Mouse (Mus musculus): ENCODE measurements around the gene Ptma. TPM values are rescaled to one million over a fixed set of nuclear protein-coding genes. Genes with fewer than 3 reads are reported as not detected.
A peak's percentile ranks its signal among the peaks of the same experiment; 100 is the strongest.

The Ptma gene
- polyA plus RNA-seq, 1 experiment from 2014 or later = 1,483 TPM

- WGBS (ENCODE audit: insufficient replicate concordance) = under 1% methylated on average over 73 of the region's 74 CpGs
- peaks cover 57% of the 10 kb centered on the region for H3K4me1 ChIP-seq (replicated peaks)
Observed at GRCm38 (mm10) chr1:86487295-86487907, 39.1 kb upstream of the Ptma start.

GRCm38 (mm10) chr1:86487908-86488314 is 38.6 kb upstream of the Ptma start:
- WGBS (ENCODE audit: insufficient replicate concordance) = 3% methylated on average over 20 of the region's 20 CpGs
- peak; percentile 34 for ATAC-seq (ENCODE audit: low read depth)
- DNase-seq = no peak

More at GRCm38 (mm10) chr1:86487295-86487907, 39.1 kb upstream of the Ptma start:
- ATAC-seq (ENCODE audit: low read depth) (peak; percentile 93), DNase-seq (peak; percentile 98)
- H3K4me2 ChIP-seq = peak overlapping the region; percentile 94
- peak overlapping the region; percentile 95 for H3K9ac ChIP-seq
- peak overlapping the region; percentile 84 for H3K4me3 ChIP-seq (replicated peaks)
- H3K36me3 ChIP-seq = no peaks in the 10 kb centered on the region
- H3K27ac ChIP-seq = peak overlapping the region; percentile 96
- no peaks in the 10 kb centered on the region for H3K27me3 ChIP-seq
- H3K9me3 ChIP-seq (replicated peaks) = no peaks in the 10 kb centered on the region

GRCm38 (mm10) chr1:86488326-86488725 is 38.2 kb upstream of the Ptma start:
- no peaks in the 10 kb centered on the region for H3K27me3 ChIP-seq
- peaks cover 57% of the 10 kb centered on the region for H3K4me1 ChIP-seq (replicated peaks)
- ATAC-seq (ENCODE audit: low read depth) = no peak
- WGBS (ENCODE audit: insufficient replicate concordance) = 54% methylated on average over 7 of the region's 7 CpGs
- H3K9ac ChIP-seq = peak overlapping the region; percentile 95
- peak overlapping the region; percentile 96 for H3K27ac ChIP-seq
- peak overlapping the region; percentile 94 for H3K4me2 ChIP-seq
- H3K4me3 ChIP-seq (replicated peaks) = peak overlapping the region; percentile 84
- no peaks in the 10 kb centered on the region for H3K36me3 ChIP-seq
- no peaks in the 10 kb centered on the region for H3K9me3 ChIP-seq (replicated peaks)
- no peak for DNase-seq

More at GRCm38 (mm10) chr1:86487908-86488314, 38.6 kb upstream of the Ptma start:
- H3K9me3 ChIP-seq (replicated peaks) = no peaks in the 10 kb centered on the region
- H3K4me2 ChIP-seq = peak overlapping the region; percentile 94
- peak overlapping the region; percentile 95 for H3K9ac ChIP-seq
- H3K27ac ChIP-seq = peak overlapping the region; percentile 96
- peaks cover 58% of the 10 kb centered on the region for H3K4me1 ChIP-seq (replicated peaks)
- no peaks in the 10 kb centered on the region for H3K36me3 ChIP-seq
- no peaks in the 10 kb centered on the region for H3K27me3 ChIP-seq
- peak overlapping the region; percentile 84 for H3K4me3 ChIP-seq (replicated peaks)

GRCm38 (mm10) chr1:86488774-86489173 is 37.8 kb upstream of the Ptma start:
- Histone ChIP-seq H3K27me3 (no peaks in the 10 kb centered on the region), H3K27ac (peak overlapping the region; percentile 96), H3K4me1 (replicated peaks) (peaks cover 57% of the 10 kb centered on the region), H3K4me3 (replicated peaks) (peak overlapping the region; percentile 84), H3K9me3 (replicated peaks) (no peaks in the 10 kb centered on the region), H3K9ac (peak overlapping the region; percentile 95), H3K4me2 (peak overlapping the region; percentile 94), H3K36me3 (no peaks in the 10 kb centered on the region)
- ATAC-seq (ENCODE audit: low read depth) = no peak
- no peak for DNase-seq
- 87% methylated on average over 4 of the region's 4 CpGs for WGBS (ENCODE audit: insufficient replicate concordance)

- Histone ChIP-seq H3K9me3 (replicated peaks) (no peaks in the 10 kb centered on the region), H3K36me3 (no peaks in the 10 kb centered on the region), H3K4me3 (replicated peaks) (no peak overlapping the region), H3K27me3 (no peaks in the 10 kb centered on the region), H3K4me2 (no peak overlapping the region), H3K9ac (peak overlapping the region; percentile 17), H3K27ac (peak overlapping the region; percentile 78; the same call in 1 of the 2 replicates), H3K4me1 (replicated peaks) (peaks cover 57% of the 10 kb centered on the region)
- 90% methylated on average over 4 of the region's 4 CpGs for WGBS (ENCODE audit: insufficient replicate concordance)
- ATAC-seq (ENCODE audit: low read depth) (no peak), DNase-seq (no peak)
Observed at GRCm38 (mm10) chr1:86489901-86490300, 36.6 kb upstream of the Ptma start.

- no peak for ATAC-seq (ENCODE audit: low read depth)
- Histone ChIP-seq H3K27ac (peak overlapping the region; percentile 78), H3K4me1 (replicated peaks) (peaks cover 57% of the 10 kb centered on the region), H3K9me3 (replicated peaks) (no peaks in the 10 kb centered on the region), H3K9ac (no peak overlapping the region), H3K36me3 (no peaks in the 10 kb centered on the region), H3K4me3 (replicated peaks) (no peak overlapping the region), H3K27me3 (no peaks in the 10 kb centered on the region), H3K4me2 (no peak overlapping the region)
- WGBS (ENCODE audit: insufficient replicate concordance) = 74% methylated on average over 3 of the region's 3 CpGs
- DNase-seq = no peak
Observed at GRCm38 (mm10) chr1:86490697-86491096, 35.8 kb upstream of the Ptma start.

- Histone ChIP-seq H3K36me3 (no peaks in the 10 kb centered on the region), H3K9ac (peak overlapping the region; percentile 58), H3K4me3 (replicated peaks) (no peak overlapping the region), H3K27me3 (no peaks in the 10 kb centered on the region), H3K4me1 (replicated peaks) (peaks cover 50% of the 10 kb centered on the region), H3K9me3 (replicated peaks) (no peaks in the 10 kb centered on the region), H3K27ac (peak overlapping the region; percentile 78), H3K4me2 (peak overlapping the region; percentile 5; the same call in 1 of the 2 replicates)
- WGBS (ENCODE audit: insufficient replicate concordance) = 64% methylated on average over 7 of the region's 7 CpGs
- ATAC-seq (ENCODE audit: low read depth) = no peak
- DNase-seq = no peak
Observed at GRCm38 (mm10) chr1:86491533-86492094, 34.9 kb upstream of the Ptma start.

GRCm38 (mm10) chr1:86492095-86493070 is 34.1 kb upstream of the Ptma start:
- DNase-seq (no peak), ATAC-seq (ENCODE audit: low read depth) (no peak)
- Histone ChIP-seq H3K4me3 (replicated peaks) (no peak overlapping the region), H3K27me3 (no peaks in the 10 kb centered on the region), H3K4me1 (replicated peaks) (peaks cover 52% of the 10 kb centered on the region), H3K4me2 (peak overlapping the region; percentile 5; the same call in 1 of the 2 replicates), H3K9ac (peak overlapping the region; percentile 58), H3K36me3 (no peaks in the 10 kb centered on the region), H3K9me3 (replicated peaks) (no peaks in the 10 kb centered on the region), H3K27ac (peak overlapping the region; percentile 78)
- 46% methylated on average over 9 of the region's 9 CpGs for WGBS (ENCODE audit: insufficient replicate concordance)

- ATAC-seq (ENCODE audit: low read depth) (no peak), DNase-seq (no peak)
- WGBS (ENCODE audit: insufficient replicate concordance) = 76% methylated on average over 3 of the region's 3 CpGs
- no peak overlapping the region for H3K9ac ChIP-seq
- peaks cover 58% of the 10 kb centered on the region for H3K4me1 ChIP-seq (replicated peaks)
- H3K27me3 ChIP-seq = no peaks in the 10 kb centered on the region
- no peaks in the 10 kb centered on the region for H3K36me3 ChIP-seq
- no peak overlapping the region for H3K27ac ChIP-seq
- H3K4me3 ChIP-seq (replicated peaks) = no peak overlapping the region
- H3K9me3 ChIP-seq (replicated peaks) = no peaks in the 10 kb centered on the region
- no peak overlapping the region for H3K4me2 ChIP-seq
Observed at GRCm38 (mm10) chr1:86493783-86494182, 32.7 kb upstream of the Ptma start.

- Histone ChIP-seq H3K4me2 (no peak overlapping the region), H3K9ac (no peak overlapping the region), H3K9me3 (replicated peaks) (no peaks in the 10 kb centered on the region), H3K27ac (no peak overlapping the region), H3K27me3 (no peaks in the 10 kb centered on the region), H3K4me1 (replicated peaks) (peaks cover 55% of the 10 kb centered on the region), H3K4me3 (replicated peaks) (no peak overlapping the region), H3K36me3 (no peaks in the 10 kb centered on the region)
- ATAC-seq (ENCODE audit: low read depth) (no peak), DNase-seq (no peak)
- WGBS (ENCODE audit: insufficient replicate concordance) = 79% methylated on average over 4 of the region's 4 CpGs
Observed at GRCm38 (mm10) chr1:86496340-86496739, 30.2 kb upstream of the Ptma start.

- Histone ChIP-seq H3K4me1 (replicated peaks) (peaks cover 54% of the 10 kb centered on the region), H3K36me3 (no peaks in the 10 kb centered on the region), H3K27me3 (peaks cover 3% of the 10 kb centered on the region; the same call in 1 of the 2 replicates), H3K4me2 (no peak overlapping the region), H3K27ac (peak overlapping the region; percentile 80), H3K9ac (no peak overlapping the region), H3K4me3 (replicated peaks) (no peak overlapping the region), H3K9me3 (replicated peaks) (no peaks in the 10 kb centered on the region)
- ATAC-seq (ENCODE audit: low read depth) (no peak), DNase-seq (no peak)
- 49% methylated on average over 5 of the region's 5 CpGs for WGBS (ENCODE audit: insufficient replicate concordance)
Observed at GRCm38 (mm10) chr1:86497361-86497760, 29.2 kb upstream of the Ptma start.

Measured in liver, embryonic 13.5 days (tissue).